Mouse (Mus musculus) lung, postnatal 0 days (tissue): ENCODE data around the gene Dnajb13. TPM values are rescaled to one million over a fixed set of nuclear protein-coding genes. Genes with fewer than 3 reads are reported as not detected.

Source experiments
- ATAC-seq: fragments of 200-750 bp; cut with Nextera tagmentation; 2 replicates; pipeline ENCODE4 v1.8.0; 2017; ENCODE audit warnings: moderate library complexity
- DNase-seq: peaks from one replicate; pipeline ENCODE4 v3.0.0-alpha.2; 2016; ENCODE audit warnings: low spot score
- H3K27ac ChIP-seq: fragments of 300-500 bp; sonication (generic); 2 replicates; pipeline ENCODE4 v1.5.1; 2014; ENCODE audit warnings: antibody characterized with exemption, mild to moderate bottlenecking, low read length, mixed read lengths
- H3K27me3 ChIP-seq: fragments of 300-500 bp; sonication (generic); replicated peaks from 2 replicates; pipeline ENCODE4 v1.6.1; 2014; ENCODE audit warnings: low read length, mixed read lengths; ENCODE audit not compliant: insufficient read depth
- H3K36me3 ChIP-seq: fragments of 300-500 bp; sonication (generic); 2 replicates; pipeline ENCODE4 v1.6.1; 2014; ENCODE audit warnings: low read length, mixed read lengths; ENCODE audit not compliant: insufficient read depth
- H3K4me1 ChIP-seq: fragments of 300-500 bp; sonication (generic); 2 replicates; pipeline ENCODE4 v1.6.1; 2014; ENCODE audit warnings: antibody characterized with exemption, low read depth, low read length, mixed read lengths; ENCODE audit not compliant: insufficient read depth
- H3K4me2 ChIP-seq: fragments of 300-500 bp; sonication (generic); replicated peaks from 2 replicates; pipeline ENCODE4 v1.6.1; 2014; ENCODE audit warnings: low read depth, mild to moderate bottlenecking, low read length, moderate library complexity, mixed read lengths
- H3K4me3 ChIP-seq: fragments of 300-500 bp; sonication (generic); 2 replicates; pipeline ENCODE4 v1.5.1; 2014; ENCODE audit warnings: low read depth, low read length
- H3K9ac ChIP-seq: fragments of 300-500 bp; sonication (generic); replicated peaks from 2 replicates; pipeline ENCODE4 v1.6.1; 2014; ENCODE audit warnings: low read depth, mild to moderate bottlenecking
- H3K9me3 ChIP-seq: fragments of 300-500 bp; sonication (generic); 2 replicates; pipeline ENCODE4 v1.6.1; 2016; ENCODE audit warnings: low read length, mixed read lengths
- CTCF ChIP-seq: IDR thresholded peaks from 2 replicates; pipeline ENCODE4 v1.5.1; 2016; ENCODE audit warnings: antibody characterized with exemption, mild to moderate bottlenecking
- EP300 ChIP-seq: IDR thresholded peaks from 2 replicates; pipeline ENCODE4 v1.6.1; 2016; ENCODE audit warnings: antibody characterized with exemption, mild to moderate bottlenecking, control low read depth
- WGBS: fragments of 180-500 bp; shearing (Covaris S2); extraction: QIAGEN DNeasy Blood & Tissue Kit; methylation state at CpG from one replicate; pipeline ENCODE4 v1.1.7; 2014; 5-methylcytosine and 5-hydroxymethylcytosine counted together
- polyA plus RNA-seq: library from polyadenylated mRNA; unstranded; fragments of >200 nt; fragmentation: Nextera tagmentation; extraction: Ambion mirVana; gene quantifications from 2 replicates; pipeline ENCODE4 v1.2.1, GENCODE M21; 2015

Gene Dnajb13
- 13.7 and 13.8 TPM in 2 replicates for polyA plus RNA-seq

GRCm38 (mm10) chr7:100514573-100514972 lies at the start of gene Dnajb13:
Gene Dnajb13, minus strand, starts transcription at chr7:100514960.
- Histone ChIP-seq H3K9me3 (no peaks in the 10 kb centered on the region), H3K4me2 (no peak within 1 kb of the TSS), H3K27ac (no peak within 1 kb of the TSS), H3K36me3 (no peaks in the 10 kb centered on the region), H3K27me3 (no peaks in the 10 kb centered on the region), H3K9ac (no peak within 1 kb of the TSS), H3K4me1 (no peaks in the 10 kb centered on the region), H3K4me3 (no peak within 1 kb of the TSS)
- ATAC-seq (0 out of 2 replicates have a peak, but pooled peaks have one; percentile 26), DNase-seq (no peak)
- WGBS, result 47% methylated on average over 11 of the region's 11 CpGs
- TF ChIP-seq CTCF (no peak), EP300 (no peak)

- 78% methylated on average over 11 of the region's 11 CpGs for WGBS
Observed at GRCm38 (mm10) chr7:100561861-100562587, 47.3 kb upstream of the Dnajb13 start.

GRCm38 (mm10) chr7:100559331-100559730 lies 44.6 kb upstream of the Dnajb13 start:
- Histone ChIP-seq H3K4me1 (no peaks in the 10 kb centered on the region), H3K36me3 (no peaks in the 10 kb centered on the region), H3K9ac (no peak overlapping the region), H3K4me3 (no peak overlapping the region), H3K27me3 (no peaks in the 10 kb centered on the region), H3K9me3 (no peaks in the 10 kb centered on the region), H3K27ac (no peak overlapping the region), H3K4me2 (no peak overlapping the region)
- WGBS, result 86% methylated on average over 4 of the region's 4 CpGs
- DNase-seq (no peak), ATAC-seq (no peak)
- TF ChIP-seq EP300 (no peak), CTCF (no peak)

More at GRCm38 (mm10) chr7:100561861-100562587, 47.3 kb upstream of the Dnajb13 start:
- no peak for DNase-seq
- no peak for TF ChIP-seq EP300
- TF ChIP-seq CTCF, result no peak
- Histone ChIP-seq H3K4me3 (no peak overlapping the region), H3K9ac (no peak overlapping the region), H3K27ac (0 out of 2 replicates have a peak overlapping the region, but pooled peaks have one; percentile 21), H3K9me3 (no peaks in the 10 kb centered on the region), H3K27me3 (no peaks in the 10 kb centered on the region), H3K4me1 (no peaks in the 10 kb centered on the region), H3K36me3 (no peaks in the 10 kb centered on the region), H3K4me2 (no peak overlapping the region)
- no peak for ATAC-seq

- Histone ChIP-seq H3K9me3 (no peaks in the 10 kb centered on the region), H3K36me3 (no peaks in the 10 kb centered on the region), H3K9ac (no peak overlapping the region), H3K4me1 (no peaks in the 10 kb centered on the region), H3K27me3 (no peaks in the 10 kb centered on the region), H3K27ac (no peak overlapping the region), H3K4me3 (no peak overlapping the region), H3K4me2 (no peak overlapping the region)
- no peak for TF ChIP-seq EP300
- no peak for TF ChIP-seq CTCF
- ATAC-seq, result no peak
- 62% methylated on average over 5 of the region's 5 CpGs for WGBS
- no peak for DNase-seq
Observed at GRCm38 (mm10) chr7:100557241-100557640, 42.5 kb upstream of the Dnajb13 start.

- ATAC-seq, result no peak
- H3K27ac ChIP-seq, result no peak overlapping the region
Observed at GRCm38 (mm10) chr7:100555431-100555951, 40.7 kb upstream of the Dnajb13 start.

GRCm38 (mm10) chr7:100554939-100555338 lies 40.2 kb upstream of the Dnajb13 start:
- ATAC-seq, result no peak
- no peaks in the 10 kb centered on the region for H3K36me3 ChIP-seq
- no peaks in the 10 kb centered on the region for H3K9me3 ChIP-seq
- TF ChIP-seq EP300, result no peak
- TF ChIP-seq CTCF, result no peak
- H3K27ac ChIP-seq, result no peak overlapping the region
- H3K4me2 ChIP-seq, result no peak overlapping the region
- no peaks in the 10 kb centered on the region for H3K4me1 ChIP-seq
- no peak for DNase-seq
- no peak overlapping the region for H3K9ac ChIP-seq
- H3K27me3 ChIP-seq, result no peaks in the 10 kb centered on the region
- no peak overlapping the region for H3K4me3 ChIP-seq
- WGBS, result 54% methylated on average over 5 of the region's 5 CpGs

More at GRCm38 (mm10) chr7:100555431-100555951, 40.7 kb upstream of the Dnajb13 start:
- Histone ChIP-seq H3K4me1 (no peaks in the 10 kb centered on the region), H3K27me3 (no peaks in the 10 kb centered on the region), H3K4me3 (no peak overlapping the region), H3K36me3 (no peaks in the 10 kb centered on the region), H3K9ac (no peak overlapping the region), H3K4me2 (no peak overlapping the region), H3K9me3 (no peaks in the 10 kb centered on the region)
- no peak for TF ChIP-seq CTCF
- DNase-seq, result no peak
- 48% methylated on average over 13 of the region's 13 CpGs for WGBS
